Mouse (Mus musculus) embryo, embryonic 11.5 days (tissue): ENCODE measurements around the gene Camta1.

ENCODE experiments used
- DNase-seq: peaks from one replicate; pipeline ENCODE4 v3.0.0-alpha.2; 2012; ENCODE audit warnings: low read depth, low spot score

The Camta1 gene

GRCm38 (mm10) chr4:151451885-151452284 lies 409.8 kb downstream of the Camta1 start:
- no peak for DNase-seq

DNA sequence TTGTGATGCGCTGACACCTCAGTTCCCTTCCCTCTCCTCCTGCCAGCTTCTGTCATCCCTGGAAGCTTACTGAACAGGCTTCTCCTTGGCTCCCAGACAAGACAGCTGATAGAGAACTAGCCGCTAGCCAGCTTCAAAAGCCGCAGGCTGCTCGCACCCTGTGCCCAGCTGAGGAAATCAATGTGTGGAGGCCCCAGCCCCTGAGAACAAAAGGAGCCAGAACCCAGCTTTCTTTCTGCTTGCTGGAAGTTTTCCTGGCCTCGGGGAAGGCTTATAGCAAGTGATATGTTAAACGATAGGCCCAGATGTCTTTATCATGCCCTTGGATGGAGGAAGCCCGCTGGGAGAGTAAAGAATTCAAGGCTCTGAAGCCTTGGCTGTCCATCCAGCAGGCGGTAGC lies 411.7 kb downstream of the Camta1 start:
- DNase-seq: no peak

DNA sequence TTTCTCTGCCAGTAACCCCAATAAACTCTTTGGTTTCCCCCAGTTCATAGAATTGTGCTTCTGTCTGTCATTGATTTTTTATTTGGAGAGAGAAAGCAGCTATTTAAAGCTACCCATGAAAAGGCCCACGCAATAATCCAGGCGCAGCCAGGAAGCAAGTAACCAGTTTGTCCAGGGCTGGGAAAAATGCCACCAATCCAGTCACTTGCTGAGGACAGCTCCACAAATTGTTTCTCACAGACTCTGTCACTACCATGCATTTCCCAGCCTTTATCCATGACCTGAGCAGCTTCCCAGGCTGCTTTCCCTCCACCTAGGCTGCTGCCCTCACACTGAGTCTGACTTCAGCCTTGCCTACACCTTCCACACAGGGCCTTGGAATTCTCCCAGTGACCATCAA lies 413.3 kb downstream of the Camta1 start:
- no peak for DNase-seq

- DNase-seq: no peak
Measured at GRCm38 (mm10) chr4:151444665-151445064, 417.0 kb downstream of the Camta1 start.

GRCm38 (mm10) chr4:151438561-151438960 lies 423.1 kb downstream of the Camta1 start:
- DNase-seq: no peak

- DNase-seq: no peak
Measured at GRCm38 (mm10) chr4:151437859-151438258, 423.8 kb downstream of the Camta1 start.

DNA sequence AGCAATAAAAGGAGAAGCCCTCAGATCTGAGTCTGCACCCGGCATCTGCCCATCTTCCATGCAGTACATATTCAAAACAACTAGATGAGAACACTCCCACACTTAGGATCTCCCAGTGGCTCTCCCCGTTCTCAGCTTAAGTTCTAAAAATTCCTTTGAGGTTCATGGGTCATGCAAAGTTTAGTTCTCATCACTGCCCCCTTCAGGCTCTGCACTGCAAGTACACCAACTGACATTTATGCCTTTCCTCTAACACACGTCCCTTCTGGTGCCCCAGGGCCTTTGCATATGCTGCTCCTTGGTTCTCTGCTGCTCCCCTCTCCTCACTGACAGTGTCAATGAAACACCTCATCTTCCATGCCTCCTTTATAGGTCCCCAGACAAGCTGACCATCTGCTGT lies 436.5 kb downstream of the Camta1 start:
- DNase-seq: no peak

- no peak for DNase-seq
Measured at GRCm38 (mm10) chr4:151422922-151423321, 438.8 kb downstream of the Camta1 start.

DNA sequence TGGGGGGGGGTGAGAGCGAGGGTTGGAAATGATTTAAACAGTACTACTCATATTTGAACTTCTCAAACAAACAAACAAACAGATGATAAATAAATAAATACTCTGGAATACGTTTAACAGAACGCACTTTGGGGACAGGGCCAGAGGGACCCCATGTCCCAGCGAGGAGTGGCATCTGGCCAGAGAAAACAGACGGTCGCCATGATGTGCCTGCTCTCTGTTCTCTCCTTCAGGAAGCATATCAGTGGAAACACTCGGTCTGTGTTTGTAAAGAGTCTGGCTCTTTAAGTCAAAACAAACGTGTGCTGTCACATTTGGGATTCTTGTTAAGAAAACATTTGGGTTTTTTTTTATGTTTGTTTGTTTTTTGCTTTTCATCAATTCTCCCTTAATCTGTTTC lies 439.3 kb downstream of the Camta1 start:
- DNase-seq: no peak

DNA sequence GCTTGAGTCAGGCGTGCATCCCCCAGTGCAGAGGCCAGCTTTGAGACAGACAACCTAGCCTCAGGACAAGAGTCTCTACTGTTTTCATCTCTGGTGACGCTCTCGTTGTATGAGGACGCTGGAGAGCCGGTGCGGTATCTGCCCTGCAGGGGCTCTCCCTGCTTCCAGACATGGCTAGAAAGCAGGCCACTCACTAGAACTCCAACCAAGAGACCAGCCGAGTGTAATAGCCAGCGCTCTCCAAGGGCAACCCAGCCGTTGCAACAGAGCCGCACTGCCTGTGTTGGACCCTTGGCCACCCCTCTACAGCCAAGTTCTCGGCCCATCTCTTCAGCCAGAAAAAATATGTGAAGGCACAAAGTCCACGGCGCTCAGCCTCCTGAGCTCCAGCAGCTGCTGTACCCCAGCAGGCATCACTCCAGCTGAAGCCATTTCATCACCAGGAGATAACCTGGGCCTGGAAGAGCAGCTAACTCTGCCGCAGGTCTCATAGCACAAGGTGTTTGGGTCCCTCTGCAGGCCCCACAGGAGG lies 443.3 kb downstream of the Camta1 start:
- DNase-seq: no peak

DNA sequence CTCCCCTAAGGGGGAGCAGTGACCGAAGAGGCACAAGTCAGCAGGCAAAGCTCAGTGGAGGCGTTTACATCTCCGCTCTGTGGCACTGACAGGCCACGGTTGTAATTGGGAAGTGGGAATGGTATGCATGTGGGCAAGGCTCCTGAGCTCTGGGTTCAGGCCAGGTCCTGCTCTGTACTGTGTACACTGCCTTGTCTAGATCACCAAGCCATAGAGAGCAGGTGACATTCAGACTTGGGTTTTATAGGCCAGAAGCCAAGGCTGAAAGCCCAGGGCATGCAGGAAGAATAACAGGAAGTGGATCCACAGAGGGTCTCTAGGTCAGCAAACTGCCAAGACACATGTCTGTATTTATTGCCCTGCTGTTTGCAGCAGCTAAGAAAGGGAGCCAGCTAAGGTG lies 445.9 kb downstream of the Camta1 start:
- DNase-seq: no peak

- DNase-seq: no peak
Measured at GRCm38 (mm10) chr4:151415376-151415775, 446.3 kb downstream of the Camta1 start.

- no peak for DNase-seq
Measured at GRCm38 (mm10) chr4:151414952-151415351, 446.7 kb downstream of the Camta1 start.

DNA sequence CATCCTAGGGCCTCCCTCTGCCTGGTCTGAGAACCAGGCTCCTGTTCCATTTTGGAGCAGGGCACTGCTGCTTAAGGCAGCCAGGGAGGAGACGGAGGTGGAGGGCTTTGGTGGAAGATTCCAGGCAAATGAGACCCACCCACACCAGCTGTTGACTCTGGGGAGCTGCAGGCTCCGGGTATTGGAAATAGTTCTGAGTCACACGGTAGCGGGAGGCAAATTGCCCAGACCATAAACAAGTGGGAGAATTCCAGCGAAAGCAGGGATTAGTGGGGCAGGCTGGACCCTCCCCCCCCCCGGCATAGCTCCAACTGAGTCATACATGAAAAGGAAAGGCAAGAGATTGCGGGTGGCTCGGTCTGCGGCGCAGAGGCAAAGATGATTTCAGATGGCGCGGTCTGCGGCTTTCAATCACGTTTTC lies 450.0 kb downstream of the Camta1 start:
- DNase-seq: no peak

GRCm38 (mm10) chr4:151411016-151411415 lies 450.7 kb downstream of the Camta1 start:
- DNase-seq: no peak

- no peak for DNase-seq
Measured at GRCm38 (mm10) chr4:151409291-151409690, 452.4 kb downstream of the Camta1 start.

DNA sequence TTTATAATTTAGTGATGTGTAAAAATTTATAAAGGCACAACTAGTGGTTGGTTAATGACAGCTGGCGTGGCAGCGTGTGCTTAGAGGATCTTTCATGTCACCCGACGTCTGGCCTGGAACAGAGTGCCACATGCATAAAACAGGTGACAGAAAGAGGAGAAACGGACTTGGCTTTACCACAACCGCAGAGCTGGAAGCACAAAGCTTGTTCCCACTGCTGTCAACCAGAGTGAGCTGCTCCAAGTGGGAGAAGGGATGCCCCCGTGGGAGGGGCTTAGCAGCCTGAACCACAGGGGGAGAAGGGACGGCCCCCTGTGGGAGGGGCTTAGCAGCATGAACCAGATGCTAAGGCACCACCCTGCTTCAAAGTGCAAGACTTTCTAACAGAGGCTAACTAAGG lies 452.9 kb downstream of the Camta1 start:
- DNase-seq: no peak

GRCm38 (mm10) chr4:151408246-151408645 lies 453.4 kb downstream of the Camta1 start:
- DNase-seq: no peak

GRCm38 (mm10) chr4:151407129-151407528 lies 454.5 kb downstream of the Camta1 start:
- DNase-seq: no peak

DNA sequence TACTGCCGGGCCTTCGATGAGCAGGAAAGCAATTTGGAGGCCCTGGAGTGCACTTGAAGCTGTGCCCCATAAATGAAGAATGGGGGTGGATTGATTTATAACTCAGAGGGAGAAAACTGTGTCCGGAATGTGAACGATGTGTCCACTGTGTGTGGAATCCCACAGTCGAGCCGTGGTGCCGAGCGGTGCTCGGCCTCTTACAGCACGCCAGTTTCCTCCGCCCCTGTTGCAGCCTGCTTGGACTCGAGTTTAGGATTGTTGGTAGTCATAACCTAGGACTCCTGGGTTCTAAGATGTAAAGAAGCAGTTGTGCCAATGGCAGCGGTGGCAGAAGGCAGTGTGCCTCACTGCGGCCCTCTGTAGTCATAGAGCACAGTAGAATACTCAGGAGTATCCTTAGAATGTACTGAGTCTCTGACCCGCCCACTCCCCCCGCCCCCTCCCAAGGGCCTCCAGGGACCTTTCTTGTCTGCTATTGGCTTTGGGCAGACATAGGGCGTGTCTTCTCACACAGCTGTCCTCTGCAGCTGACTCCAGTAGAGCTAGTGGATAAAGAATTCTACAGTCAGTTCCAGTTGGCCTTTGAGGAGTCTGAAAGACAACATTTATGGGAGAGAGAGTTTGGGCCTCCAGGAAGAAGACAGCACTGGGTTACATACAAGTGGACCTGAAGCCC lies 457.0 kb downstream of the Camta1 start:
- DNase-seq: no peak

- no peak for DNase-seq
Measured at GRCm38 (mm10) chr4:151401685-151402397, 459.8 kb downstream of the Camta1 start.

GRCm38 (mm10) chr4:151396536-151396935 lies 465.1 kb downstream of the Camta1 start:
- DNase-seq: no peak

DNA sequence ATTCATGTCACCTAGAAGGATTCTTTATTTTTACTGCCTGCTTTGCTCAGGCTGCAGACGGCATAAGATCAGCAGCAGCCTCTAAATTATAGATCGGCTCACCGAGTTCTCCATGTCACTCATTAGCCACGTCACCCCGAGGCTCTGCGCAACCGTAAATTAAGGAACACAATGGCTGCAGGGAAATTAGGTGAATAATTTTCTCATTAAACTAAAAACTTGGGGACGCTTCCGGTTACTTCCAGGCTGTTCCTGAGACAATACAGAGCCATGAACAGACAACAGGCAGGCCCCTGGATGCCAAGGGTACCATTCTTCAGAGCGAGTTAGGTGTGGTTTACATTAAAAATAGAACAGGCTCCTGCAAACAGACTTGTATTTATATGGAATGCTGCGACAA lies 472.3 kb downstream of the Camta1 start:
- no peak for DNase-seq
